Mouse (Mus musculus) intestine, postnatal 0 days (tissue): ENCODE data around the gene Vps54. TPM values are rescaled to one million over a fixed set of nuclear protein-coding genes. Genes with fewer than 3 reads are reported as not detected.
"Not testable (repeated sequence)": the region's sequence is repeated elsewhere in the genome, so short reads cannot be mapped to it uniquely, and the experiment has no call there.

ENCODE experiments used
- ATAC-seq: fragments of 200-750 bp; cut with Nextera tagmentation; 2 replicates; pipeline ENCODE4 v1.8.0; 2017; ENCODE audit warnings: mild to moderate bottlenecking, moderate TSS enrichment, moderate library complexity
- H3K27ac ChIP-seq: fragments of 300-500 bp; sonication (generic); 2 replicates; pipeline ENCODE4 v1.5.1; 2014; ENCODE audit warnings: mild to moderate bottlenecking, low read depth, low read length, moderate library complexity
- H3K27me3 ChIP-seq: fragments of 300-500 bp; sonication (generic); replicated peaks from 2 replicates; pipeline ENCODE4 v1.6.1; 2014; ENCODE audit warnings: low read length, mixed read lengths; ENCODE audit not compliant: control insufficient read depth, insufficient read depth
- H3K36me3 ChIP-seq: fragments of 300-500 bp; sonication (generic); 2 replicates; pipeline ENCODE4 v1.6.1; 2014; ENCODE audit warnings: mild to moderate bottlenecking, moderate library complexity; ENCODE audit not compliant: control insufficient read depth, insufficient read depth
- H3K4me1 ChIP-seq: fragments of 300-500 bp; sonication (generic); replicated peaks from 2 replicates; pipeline ENCODE4 v1.6.1; 2014; ENCODE audit warnings: antibody characterized with exemption, low read length, mixed read lengths; ENCODE audit not compliant: control insufficient read depth, insufficient read depth
- H3K4me2 ChIP-seq: fragments of 300-500 bp; sonication (generic); replicated peaks from 2 replicates; pipeline ENCODE4 v1.6.1; 2014; ENCODE audit warnings: low read depth, mild to moderate bottlenecking, moderate library complexity
- H3K4me3 ChIP-seq: fragments of 300-500 bp; sonication (generic); 2 replicates; pipeline ENCODE4 v1.5.1; 2014; ENCODE audit warnings: low read depth, low read length
- H3K9ac ChIP-seq: fragments of 300-500 bp; sonication (generic); 2 replicates; pipeline ENCODE4 v1.6.1; 2014; ENCODE audit warnings: mild to moderate bottlenecking, low read depth, low read length
- H3K9me3 ChIP-seq: fragments of 300-500 bp; sonication (generic); 2 replicates; pipeline ENCODE4 v1.6.1; 2016; ENCODE audit warnings: mixed run types; ENCODE audit not compliant: control insufficient read depth
- CTCF ChIP-seq: sonication (generic); IDR thresholded peaks from 2 replicates; pipeline ENCODE4 v1.5.1; 2016; ENCODE audit warnings: low read depth, mild to moderate bottlenecking, control low read depth, antibody characterized with exemption, moderate library complexity
- WGBS: fragments of 180-500 bp; shearing (Covaris S2); extraction: QIAGEN DNeasy Blood & Tissue Kit; methylation state at CpG from one replicate; pipeline ENCODE4 v1.1.7; 2014; 5-methylcytosine and 5-hydroxymethylcytosine counted together
- polyA plus RNA-seq: library from polyadenylated mRNA; unstranded; fragments of >200 nt; fragmentation: Nextera tagmentation; extraction: Ambion mirVana; gene quantifications from 2 replicates; pipeline ENCODE4 v1.2.1, GENCODE M21; 2015

The Vps54 gene
- polyA plus RNA-seq, 1 experiment from 2014 or later, result 18.2 TPM

DNA sequence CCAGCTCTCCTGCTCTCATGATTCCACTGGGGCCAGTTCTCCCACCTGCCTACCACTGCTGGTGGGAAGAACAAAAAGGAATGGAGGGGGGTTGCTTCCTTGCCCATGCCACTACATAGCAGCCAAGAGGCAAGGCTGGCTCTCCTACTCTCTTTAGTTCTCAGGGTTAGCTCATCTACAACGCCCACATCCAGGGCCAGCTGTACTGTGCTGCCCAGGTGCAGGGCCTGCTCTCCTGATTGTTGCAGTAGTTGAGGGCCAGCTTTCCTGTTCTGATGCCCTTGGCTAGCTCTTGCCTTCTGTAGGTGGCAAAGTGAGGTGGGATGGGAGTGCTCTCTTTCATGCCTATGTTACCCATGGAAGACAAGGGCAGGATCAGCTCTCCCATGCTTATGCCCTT, 8.9 kb downstream of the Vps54 start:
- Histone ChIP-seq H3K4me3 (no peak overlapping the region), H3K9me3 (no peaks in the 10 kb centered on the region), H3K36me3 (no peaks in the 10 kb centered on the region), H3K9ac (no peak overlapping the region), H3K4me1 (no peaks in the 10 kb centered on the region), H3K27me3 (no peaks in the 10 kb centered on the region), H3K4me2 (no peak overlapping the region), H3K27ac (0 out of 2 replicates have a peak overlapping the region, but pooled peaks have one; percentile 2)
- ATAC-seq, result no peak
- no peak for TF ChIP-seq CTCF
- WGBS, result 92% methylated on average over 1 of the region's 1 CpGs

DNA sequence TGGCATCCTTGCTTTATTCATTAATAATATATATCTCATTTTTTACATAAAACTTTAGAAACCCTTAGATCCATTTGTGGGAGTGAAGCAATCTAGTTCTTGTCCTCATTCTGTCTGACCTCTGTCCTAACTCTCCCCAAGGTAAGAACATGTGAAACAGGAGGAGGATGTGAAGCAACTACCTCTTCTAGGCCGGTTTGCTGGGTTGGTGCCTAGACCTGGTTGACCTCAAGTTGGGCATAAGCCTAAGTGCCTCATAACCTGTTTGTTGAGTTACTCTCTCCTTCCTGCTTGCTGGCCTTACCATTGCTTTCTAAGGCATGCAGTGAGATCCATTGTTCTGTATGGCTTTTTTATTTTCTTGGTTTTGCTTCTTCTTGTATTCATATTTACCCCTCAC, 11.3 kb downstream of the Vps54 start:
- H3K36me3 ChIP-seq, result no peaks in the 10 kb centered on the region
- no peaks in the 10 kb centered on the region for H3K4me1 ChIP-seq
- H3K27me3 ChIP-seq, result no peaks in the 10 kb centered on the region
- H3K27ac ChIP-seq, result no peak overlapping the region
- no peak for TF ChIP-seq CTCF
- H3K9me3 ChIP-seq, result no peaks in the 10 kb centered on the region
- no peak overlapping the region for H3K4me3 ChIP-seq
- 62% methylated on average over 1 of the region's 1 CpGs for WGBS
- H3K4me2 ChIP-seq, result no peak overlapping the region
- no peak for ATAC-seq
- no peak overlapping the region for H3K9ac ChIP-seq

DNA sequence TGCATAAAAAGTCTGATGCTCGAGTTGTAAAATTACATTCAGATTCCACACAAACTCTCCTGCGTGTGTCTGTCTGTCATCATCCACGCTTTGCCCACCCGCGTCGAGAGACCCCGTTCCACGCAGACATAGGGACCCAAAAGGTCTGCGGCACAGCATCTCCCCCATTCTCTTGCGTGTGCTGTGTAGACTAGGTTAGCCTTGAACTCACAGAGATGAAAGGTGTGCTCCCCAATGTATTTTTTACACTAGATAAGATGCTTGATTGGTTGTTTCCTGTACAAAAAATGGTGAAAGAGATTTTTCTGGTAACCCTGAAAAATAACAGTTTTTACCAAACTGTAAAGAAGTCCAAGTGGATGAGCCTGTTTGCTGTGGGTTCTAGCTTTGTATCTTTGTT, 19.5 kb downstream of the Vps54 start:
- not testable (repeated sequence) for H3K4me2 ChIP-seq, H3K36me3 ChIP-seq, H3K9me3 ChIP-seq, H3K4me1 ChIP-seq, ATAC-seq, H3K4me3 ChIP-seq, H3K27me3 ChIP-seq, H3K9ac ChIP-seq, H3K27ac ChIP-seq
- WGBS, result 87% methylated on average over 10 of the region's 10 CpGs

DNA sequence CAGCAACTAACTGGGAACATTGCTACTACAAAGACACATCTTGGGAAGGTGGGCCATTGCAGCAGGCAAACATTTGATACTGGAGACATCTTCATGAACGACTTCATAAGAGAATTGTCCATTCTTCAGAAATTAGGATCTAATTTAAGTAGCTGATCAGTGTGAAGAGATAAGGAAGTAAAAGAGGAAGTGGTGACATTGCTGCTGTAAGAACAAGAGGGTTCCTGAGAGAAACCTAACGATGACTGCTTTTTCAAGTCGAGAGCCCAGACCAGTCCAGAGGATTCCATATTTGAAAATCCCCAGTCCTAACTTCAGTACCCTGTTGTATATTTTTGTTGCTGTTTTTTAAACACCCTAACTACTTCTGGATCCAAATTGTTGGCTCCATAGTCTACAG, 26.3 kb downstream of the Vps54 start:
- 87% methylated on average over 3 of the region's 3 CpGs for WGBS

GRCm38 (mm10) chr11:21276151-21276550, 37.1 kb downstream of the Vps54 start:
- H3K9ac ChIP-seq, result no peak overlapping the region
- no peak overlapping the region for H3K4me2 ChIP-seq
- no peaks in the 10 kb centered on the region for H3K27me3 ChIP-seq
- 95% methylated on average over 2 of the region's 2 CpGs for WGBS
- no peak overlapping the region for H3K27ac ChIP-seq
- ATAC-seq, result no peak
- H3K9me3 ChIP-seq, result no peaks in the 10 kb centered on the region
- peaks cover 20% of the 10 kb centered on the region for H3K36me3 ChIP-seq
- TF ChIP-seq CTCF, result no peak
- H3K4me1 ChIP-seq, result no peaks in the 10 kb centered on the region; the same call in 1 of the 2 replicates
- H3K4me3 ChIP-seq, result no peak overlapping the region

More for the DNA sequence above, 26.3 kb downstream of the Vps54 start:
- Histone ChIP-seq H3K27ac (no peak overlapping the region), H3K27me3 (no peaks in the 10 kb centered on the region), H3K9ac (no peak overlapping the region), H3K4me1 (no peaks in the 10 kb centered on the region), H3K4me2 (no peak overlapping the region), H3K9me3 (no peaks in the 10 kb centered on the region), H3K36me3 (peaks cover 30% of the 10 kb centered on the region), H3K4me3 (no peak overlapping the region)
- no peak for ATAC-seq
- no peak for TF ChIP-seq CTCF

DNA sequence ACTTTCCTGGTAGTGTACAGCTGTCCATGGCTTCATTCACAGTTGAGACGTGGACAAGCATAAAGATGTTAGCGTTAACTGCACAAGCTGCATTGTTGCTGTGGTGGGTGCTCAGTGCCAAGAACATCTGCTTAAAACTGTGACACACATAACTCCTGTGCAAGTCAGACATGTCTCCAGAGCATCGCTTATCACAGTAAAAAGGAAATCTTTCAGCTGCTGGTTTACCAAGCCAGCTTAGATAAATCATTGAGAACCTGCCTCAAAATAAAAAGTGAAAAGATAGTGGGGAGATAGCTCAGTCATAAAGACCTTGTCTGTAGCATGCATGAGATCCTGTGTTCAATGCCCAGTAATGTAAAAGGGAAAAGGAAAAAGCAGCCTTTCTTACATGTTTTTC, 47.3 kb downstream of the Vps54 start:
- no peak for ATAC-seq
- no peaks in the 10 kb centered on the region for H3K27me3 ChIP-seq
- WGBS, result 82% methylated on average over 3 of the region's 3 CpGs
- H3K36me3 ChIP-seq, result peaks cover 6% of the 10 kb centered on the region; the same call in 1 of the 2 replicates
- H3K4me3 ChIP-seq, result no peak overlapping the region
- no peak for TF ChIP-seq CTCF
- H3K4me1 ChIP-seq, result no peaks in the 10 kb centered on the region
- no peaks in the 10 kb centered on the region for H3K9me3 ChIP-seq
- no peak overlapping the region for H3K9ac ChIP-seq
- H3K27ac ChIP-seq, result no peak overlapping the region
- H3K4me2 ChIP-seq, result no peak overlapping the region

- H3K9ac ChIP-seq, H3K27ac ChIP-seq, H3K27me3 ChIP-seq, H3K36me3 ChIP-seq, H3K4me3 ChIP-seq, H3K4me2 ChIP-seq, H3K9me3 ChIP-seq, ATAC-seq, H3K4me1 ChIP-seq: not testable (repeated sequence)
- WGBS, result 91% methylated on average over 2 of the region's 2 CpGs
- TF ChIP-seq CTCF, result peak; percentile 40; the same call in 1 of the 2 replicates
Observed at GRCm38 (mm10) chr11:21288153-21288552, 49.1 kb downstream of the Vps54 start.
